Mouse (Mus musculus) left cerebral cortex, adult 18-20 months (tissue): ENCODE measurements around the gene Pou3f3. TPM values are rescaled to one million over a fixed set of nuclear protein-coding genes. Genes with fewer than 3 reads are reported as not detected.

Source experiments
- DNase-seq, 2 experiments: peaks; one replicate each; pipeline ENCODE4 v3.0.0; 2021 to 2022; ENCODE audit warnings: low spot score in 2 of 2, mixed read lengths in 1 of 2
- long read RNA-seq, 2 experiments: library from polyadenylated mRNA; stranded (forward); transcript quantifications; one replicate each; pipeline ENCODE4 v2.0.0; 2021
- total RNA-seq, 2 experiments: library from RNA; stranded (reverse); gene quantifications; 2 replicates each; pipeline ENCODE4 v1.2.3; 2021

Gene Pou3f3
- total RNA-seq: 10 to 100 TPM; 57.7 to 58.2 TPM
- long read RNA-seq, experiment 1, full-length matches to known transcripts: 21 of 22 reads
- long read RNA-seq, experiment 1, partial matches to known transcripts: 0 of 22 reads
- long read RNA-seq, experiment 1, other reads (novel, unspliced or antisense): 1 of 22 reads
- long read RNA-seq, experiment 2, full-length matches to known transcripts: 22 of 22 reads
- long read RNA-seq, experiment 2, partial matches to known transcripts: 0 of 22 reads
- long read RNA-seq, experiment 2, other reads (novel, unspliced or antisense): 0 of 22 reads

DNA sequence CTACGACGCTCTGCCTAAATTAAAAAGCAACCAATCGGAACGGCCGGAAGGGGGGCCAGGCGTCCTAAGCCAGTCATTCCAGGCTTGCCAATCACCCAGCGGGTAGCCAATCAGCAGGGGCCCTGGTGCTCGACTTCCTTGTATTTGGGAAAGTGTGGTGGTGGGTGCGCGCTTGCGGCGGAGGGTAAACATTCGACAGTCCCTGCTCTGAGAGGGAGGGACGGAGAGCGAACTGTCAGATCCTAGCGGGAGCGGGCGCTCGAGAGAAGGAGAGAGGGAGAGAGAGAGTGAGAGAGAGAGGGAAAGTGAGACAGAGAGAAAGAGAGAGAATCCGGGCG lies at the start of gene Pou3f3:
TSS of gene Pou3f3 (plus strand) at position 191 of the 338 bp plus-strand sequence.
- peak; percentile 95 to 98 for DNase-seq

GRCm38 (mm10) chr1:42648366-42648935 lies 47.1 kb upstream of the Pou3f3 start:
- no peak for DNase-seq

GRCm38 (mm10) chr1:42651461-42651860 lies 44.1 kb upstream of the Pou3f3 start:
- no peak for DNase-seq

- DNase-seq: no peak
These were observed 28.0 kb upstream of the Pou3f3 start for GRCm38 (mm10) chr1:42667546-42667945.

GRCm38 (mm10) chr1:42680673-42681072 lies 14.9 kb upstream of the Pou3f3 start:
- DNase-seq: no peak

- no peak for DNase-seq
These were observed 13.8 kb upstream of the Pou3f3 start for GRCm38 (mm10) chr1:42681762-42682161.

DNA sequence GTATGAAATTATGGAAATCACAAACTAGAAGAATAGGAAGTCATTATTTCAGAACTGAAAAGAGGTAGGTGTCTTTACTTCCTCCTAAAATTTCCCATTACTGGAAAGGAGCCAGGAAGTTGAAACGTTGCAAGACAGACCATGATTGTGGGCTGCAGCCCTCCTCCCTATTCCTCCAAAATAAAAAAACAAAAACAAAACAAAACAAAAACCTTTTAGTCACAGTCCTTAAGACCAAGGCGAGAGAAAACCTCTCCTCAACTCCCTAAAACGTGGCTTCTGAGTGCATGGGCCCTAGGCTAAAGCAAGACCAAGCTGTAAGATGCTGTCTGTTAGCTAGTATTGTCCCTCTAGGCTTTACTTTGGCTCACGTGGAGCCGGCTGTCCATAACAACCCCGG lies 11.7 kb upstream of the Pou3f3 start:
- DNase-seq: no peak

GRCm38 (mm10) chr1:42684345-42684744 lies 11.2 kb upstream of the Pou3f3 start:
- DNase-seq: peak; percentile 44 to 52

DNA sequence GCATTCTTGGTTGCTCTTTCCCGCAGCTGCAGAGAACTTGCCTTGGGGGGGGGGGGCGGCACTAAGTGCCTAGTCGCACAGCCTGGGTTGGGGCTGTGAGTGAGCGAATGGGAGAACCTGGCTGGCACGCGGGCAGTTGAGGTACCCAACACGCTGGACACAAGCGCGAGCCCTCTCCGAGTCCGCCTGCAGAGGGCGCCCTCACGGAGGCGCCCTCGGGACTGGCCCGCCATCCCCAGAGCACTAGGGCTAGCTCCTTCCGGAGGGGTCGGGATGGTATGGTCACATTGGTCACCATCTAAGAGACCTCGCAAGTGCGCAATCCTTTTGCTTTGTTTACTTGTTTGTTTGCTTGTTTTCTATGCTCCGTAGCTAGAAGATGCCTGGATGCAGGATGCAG lies 10.8 kb upstream of the Pou3f3 start:
- DNase-seq: peak; percentile 45 to 69

DNA sequence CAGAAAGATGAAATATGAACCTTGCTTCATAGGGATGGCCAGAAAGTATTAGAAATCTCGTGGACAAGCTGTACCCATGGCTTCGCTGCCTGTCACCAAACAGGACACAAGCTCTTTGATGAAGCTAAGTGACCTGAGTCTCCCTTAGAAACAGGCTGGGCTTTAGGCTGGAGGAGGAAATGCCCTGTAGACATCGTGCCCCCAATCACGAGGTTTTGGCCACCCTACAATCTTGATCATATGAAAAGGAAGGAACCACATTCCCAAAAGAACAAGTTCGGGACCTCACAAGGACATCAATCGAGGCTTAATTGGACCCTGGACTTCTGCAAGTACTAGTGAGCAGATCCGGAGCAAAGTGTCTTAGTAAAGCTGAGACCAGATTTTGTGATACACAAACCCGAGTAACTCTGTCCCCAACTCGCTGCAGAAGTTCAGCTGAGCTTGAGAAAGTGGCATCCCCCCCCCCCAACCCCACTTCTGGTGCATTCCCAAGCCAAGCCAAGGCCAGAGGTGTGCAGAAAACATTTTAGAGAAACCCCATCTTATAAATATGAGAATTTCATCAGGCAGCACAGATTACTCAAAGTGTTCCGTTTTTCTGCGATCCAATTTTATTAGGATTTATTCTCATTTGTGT lies 10.1 kb upstream of the Pou3f3 start:
- no peak for DNase-seq

GRCm38 (mm10) chr1:42686194-42687131 lies 9.1 kb upstream of the Pou3f3 start:
- DNase-seq: peak; percentile 49 to 69

DNA sequence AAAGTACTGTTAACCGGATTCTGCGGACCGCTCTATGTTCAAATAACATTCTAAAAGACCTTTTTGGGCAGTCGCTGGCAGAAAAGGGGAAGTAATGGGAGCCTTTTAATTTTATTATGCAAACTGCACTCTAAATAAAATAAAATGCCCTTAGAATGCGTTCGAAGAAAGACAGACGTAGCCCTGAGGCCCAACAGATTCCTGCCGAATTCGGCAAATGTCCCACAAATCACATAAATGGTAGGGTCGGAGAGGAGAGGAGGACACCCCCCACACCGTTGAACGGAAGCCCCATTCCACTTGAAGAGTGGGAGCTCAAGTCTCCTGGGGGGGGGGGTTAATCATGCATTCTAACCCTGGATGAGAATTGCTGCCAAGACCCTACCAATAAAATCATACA lies 8.3 kb upstream of the Pou3f3 start:
- DNase-seq: no peak

DNA sequence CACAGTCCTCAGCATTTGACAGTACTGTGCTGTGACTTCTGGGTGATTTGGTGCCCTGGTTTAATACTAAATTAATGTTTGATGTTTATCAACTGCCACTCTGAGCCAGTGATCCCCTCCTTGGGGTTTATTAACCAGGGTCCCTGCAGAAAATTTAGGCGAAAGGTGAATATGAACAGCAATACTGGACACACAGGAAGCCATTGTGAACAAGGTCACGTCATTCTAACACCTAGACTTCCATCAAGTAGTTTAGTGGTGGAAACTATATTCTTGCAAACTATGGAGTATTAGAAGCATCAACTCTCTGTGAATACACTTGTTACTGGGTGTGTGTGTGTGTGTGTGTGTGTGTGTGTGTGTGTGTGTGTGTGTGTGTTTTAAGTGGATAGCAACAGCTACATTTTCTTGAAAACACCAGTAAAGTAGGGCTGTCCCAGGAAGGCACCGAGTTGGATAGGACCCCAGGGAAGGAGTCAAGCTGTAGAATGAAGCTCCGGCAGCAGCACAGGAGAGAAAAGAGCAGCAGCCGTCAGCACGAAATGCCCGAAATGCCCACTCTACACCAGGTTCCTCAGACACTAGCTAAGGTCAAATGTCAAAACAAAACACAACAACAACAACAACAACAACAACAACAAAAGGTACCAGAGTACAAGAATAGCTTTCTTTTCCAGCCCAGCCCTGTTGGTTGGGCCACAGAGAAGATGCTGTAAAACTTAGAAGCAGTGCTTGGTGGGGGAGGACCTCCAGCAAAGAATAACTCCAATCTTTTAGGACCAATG lies 7.6 kb upstream of the Pou3f3 start:
- no peak for DNase-seq

DNA sequence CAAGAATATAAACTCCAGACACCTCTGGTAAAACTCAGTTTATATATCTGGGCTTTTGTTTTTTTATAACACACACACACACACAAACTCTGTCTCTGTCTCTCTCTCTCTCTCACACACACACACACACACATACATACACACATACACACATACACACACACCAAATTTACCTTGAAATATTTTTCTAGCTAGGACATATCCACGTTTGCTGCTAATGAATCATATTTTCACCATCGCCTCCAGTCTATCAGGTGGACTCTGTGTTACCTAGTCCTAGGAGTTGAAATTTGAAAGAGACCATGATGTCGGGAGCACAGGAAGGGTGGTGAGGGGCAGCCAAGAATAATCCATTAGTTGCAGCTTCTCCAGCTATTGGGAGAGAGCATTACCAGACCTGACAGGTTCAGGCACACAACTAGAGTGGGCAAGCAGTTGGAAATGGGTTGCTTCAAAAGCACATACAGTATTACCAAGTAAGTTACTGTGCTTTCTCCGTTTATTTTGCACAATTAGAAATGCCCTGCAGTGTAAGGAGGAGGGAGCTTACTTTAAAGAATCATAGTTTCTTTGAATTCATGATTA lies 6.9 kb upstream of the Pou3f3 start:
- DNase-seq: no peak

DNA sequence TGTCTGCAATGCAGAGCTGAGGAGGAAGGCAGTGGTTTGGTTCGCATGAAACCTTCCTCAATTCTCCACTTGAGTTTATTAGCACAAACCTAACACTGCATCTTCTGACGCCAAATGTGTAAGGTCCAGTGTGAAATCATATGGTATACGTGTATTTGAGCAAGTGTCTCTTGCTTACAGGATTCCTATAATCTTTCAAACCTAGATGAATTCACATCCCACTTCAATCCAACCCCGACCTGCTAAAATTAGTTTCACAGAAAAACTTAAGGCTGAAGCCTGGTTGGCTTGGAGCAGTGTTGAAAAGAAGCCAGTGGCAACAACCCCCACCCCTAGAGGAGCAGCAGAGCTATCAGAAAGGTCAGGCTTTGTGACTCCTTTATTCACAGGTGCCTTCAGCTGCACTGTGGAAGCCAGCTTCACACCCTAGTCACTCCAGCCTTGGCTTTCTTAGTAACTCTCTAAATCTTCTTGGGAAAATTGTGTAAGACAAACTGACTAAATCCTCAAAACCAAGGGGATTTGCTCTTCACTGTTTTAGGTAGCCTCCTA lies 5.5 kb upstream of the Pou3f3 start:
- DNase-seq: no peak

DNA sequence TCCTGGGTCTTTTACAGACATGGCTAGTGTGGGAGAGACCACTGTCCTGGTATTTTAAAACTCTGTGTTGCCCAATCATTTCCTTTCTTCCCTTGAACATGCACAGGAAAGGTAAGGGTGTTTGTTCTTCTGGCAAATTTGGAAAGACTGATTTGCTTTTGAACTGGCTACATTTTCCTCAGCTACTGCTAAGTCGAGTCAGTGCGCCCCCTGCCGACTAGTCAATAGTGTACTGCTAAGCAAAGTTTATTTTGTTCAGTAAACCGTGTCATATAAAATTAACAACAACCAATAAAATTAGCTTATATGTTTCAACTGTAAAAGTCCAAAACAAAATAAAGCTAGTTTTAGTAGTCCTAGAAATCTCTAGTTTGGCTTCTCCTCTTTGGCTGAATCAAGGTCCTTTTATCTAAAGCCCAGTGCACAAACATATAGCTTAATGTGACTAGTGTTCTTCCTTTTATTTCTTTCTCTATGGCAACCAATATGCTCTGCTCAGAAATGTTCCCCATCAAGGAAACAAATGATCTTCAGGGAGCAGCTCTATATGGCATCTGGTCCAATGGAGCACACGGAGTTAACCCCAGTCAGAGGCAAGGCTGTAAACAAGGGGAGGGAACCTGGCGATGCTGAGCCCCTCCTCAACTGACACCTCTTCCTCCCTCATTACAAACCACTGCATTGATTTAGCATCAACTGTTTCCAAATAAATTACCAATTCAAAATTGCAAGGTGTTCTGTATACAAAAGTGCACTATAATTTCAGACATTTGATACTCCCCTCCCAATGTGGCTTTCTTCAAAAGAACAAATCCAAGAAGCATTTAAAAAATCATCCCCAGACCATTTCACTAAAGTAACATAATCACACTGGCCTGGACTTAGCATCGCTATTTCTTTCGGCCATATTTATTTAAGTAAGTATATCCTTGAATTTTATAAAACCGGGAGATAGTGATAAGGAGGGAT lies 4.1 kb upstream of the Pou3f3 start:
- peak; percentile 90 to 93 for DNase-seq

DNA sequence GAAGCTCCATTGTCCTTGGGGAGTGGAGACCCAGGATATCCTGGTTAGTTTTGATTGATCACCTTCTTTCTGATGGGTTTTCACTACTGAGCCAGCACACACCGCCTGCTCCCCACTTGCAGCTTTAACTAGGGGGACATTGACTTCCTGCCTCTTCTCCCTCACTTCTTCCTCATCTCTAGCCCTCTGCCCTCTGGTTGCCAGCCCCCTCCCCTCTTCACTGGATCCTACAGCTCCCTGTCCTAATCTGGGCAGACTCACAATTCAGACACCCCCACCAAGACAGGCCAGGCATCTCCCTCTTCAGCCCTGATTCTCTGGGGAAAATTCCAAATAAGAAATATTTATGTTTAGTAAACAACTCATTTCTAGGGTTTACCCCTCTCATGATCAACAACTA lies 3.3 kb upstream of the Pou3f3 start:
- DNase-seq: no peak

GRCm38 (mm10) chr1:42693101-42693715 lies 2.4 kb upstream of the Pou3f3 start:
- no peak for DNase-seq
